Mouse (Mus musculus) intestine, postnatal 0 days (tissue): ENCODE data around the gene Gm5767. TPM values are rescaled to one million over a fixed set of nuclear protein-coding genes. Genes with fewer than 3 reads are reported as not detected.

Experiments
- ATAC-seq: fragments of 200-750 bp; cut with Nextera tagmentation; 2 replicates; pipeline ENCODE4 v1.8.0; 2017; ENCODE audit warnings: mild to moderate bottlenecking, moderate TSS enrichment, moderate library complexity
- H3K27ac ChIP-seq: fragments of 300-500 bp; sonication (generic); 2 replicates; pipeline ENCODE4 v1.5.1; 2014; ENCODE audit warnings: mild to moderate bottlenecking, low read depth, low read length, moderate library complexity
- H3K27me3 ChIP-seq: fragments of 300-500 bp; sonication (generic); replicated peaks from 2 replicates; pipeline ENCODE4 v1.6.1; 2014; ENCODE audit warnings: low read length, mixed read lengths; ENCODE audit not compliant: control insufficient read depth, insufficient read depth
- H3K36me3 ChIP-seq: fragments of 300-500 bp; sonication (generic); 2 replicates; pipeline ENCODE4 v1.6.1; 2014; ENCODE audit warnings: mild to moderate bottlenecking, moderate library complexity; ENCODE audit not compliant: control insufficient read depth, insufficient read depth
- H3K4me1 ChIP-seq: fragments of 300-500 bp; sonication (generic); replicated peaks from 2 replicates; pipeline ENCODE4 v1.6.1; 2014; ENCODE audit warnings: antibody characterized with exemption, low read length, mixed read lengths; ENCODE audit not compliant: control insufficient read depth, insufficient read depth
- H3K4me2 ChIP-seq: fragments of 300-500 bp; sonication (generic); replicated peaks from 2 replicates; pipeline ENCODE4 v1.6.1; 2014; ENCODE audit warnings: low read depth, mild to moderate bottlenecking, moderate library complexity
- H3K4me3 ChIP-seq: fragments of 300-500 bp; sonication (generic); 2 replicates; pipeline ENCODE4 v1.5.1; 2014; ENCODE audit warnings: low read depth, low read length
- H3K9ac ChIP-seq: fragments of 300-500 bp; sonication (generic); 2 replicates; pipeline ENCODE4 v1.6.1; 2014; ENCODE audit warnings: mild to moderate bottlenecking, low read depth, low read length
- H3K9me3 ChIP-seq: fragments of 300-500 bp; sonication (generic); 2 replicates; pipeline ENCODE4 v1.6.1; 2016; ENCODE audit warnings: mixed run types; ENCODE audit not compliant: control insufficient read depth
- CTCF ChIP-seq: sonication (generic); IDR thresholded peaks from 2 replicates; pipeline ENCODE4 v1.5.1; 2016; ENCODE audit warnings: low read depth, mild to moderate bottlenecking, control low read depth, antibody characterized with exemption, moderate library complexity
- whole genome bisulfite sequencing: fragments of 180-500 bp; shearing (Covaris S2); extraction: QIAGEN DNeasy Blood & Tissue Kit; methylation state at CpG from one replicate; pipeline ENCODE4 v1.1.7; 2014; 5-methylcytosine and 5-hydroxymethylcytosine counted together
- polyA plus RNA-seq: library from polyadenylated mRNA; unstranded; fragments of >200 nt; fragmentation: Nextera tagmentation; extraction: Ambion mirVana; gene quantifications from 2 replicates; pipeline ENCODE4 v1.2.1, GENCODE M21; 2015

Gm5767 gene
- polyA plus RNA-seq, 1 experiment from 2014 or later: 0.22 TPM

DNA sequence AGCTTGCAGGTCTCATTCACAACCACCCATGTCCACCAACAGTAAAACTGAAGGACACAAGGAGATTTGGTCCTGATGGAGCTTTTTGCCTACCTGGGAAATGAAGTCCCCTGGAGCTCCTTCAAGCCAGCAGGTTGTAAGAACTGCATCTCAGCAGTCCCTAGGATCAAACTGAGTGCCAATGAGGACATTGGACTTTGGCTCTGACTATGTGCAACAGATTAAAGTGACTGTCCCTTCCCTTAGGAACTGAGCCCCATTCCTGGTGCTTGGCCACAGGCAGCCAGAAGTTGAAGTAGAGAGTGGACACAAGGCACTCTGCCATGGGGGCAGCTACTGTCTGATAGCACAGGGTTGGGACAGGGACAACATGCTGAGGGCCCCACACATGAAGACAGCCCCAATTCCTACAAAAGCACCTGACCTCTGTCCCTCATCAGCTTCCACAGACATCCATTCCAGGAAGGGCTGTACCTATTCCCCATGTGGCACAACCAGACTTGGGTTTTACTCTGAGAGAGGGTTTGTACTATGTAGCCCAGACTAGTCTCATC is 7.1 kb downstream of the Gm5767 start:
- no peaks in the 10 kb centered on the region for H3K9me3 ChIP-seq
- no peak overlapping the region for H3K4me2 ChIP-seq
- no peaks in the 10 kb centered on the region for H3K4me1 ChIP-seq
- ATAC-seq: peak; percentile 58; the same call in 1 of the 2 replicates
- H3K27me3 ChIP-seq: no peaks in the 10 kb centered on the region
- TF ChIP-seq CTCF: no peak
- H3K9ac ChIP-seq: no peak overlapping the region
- H3K27ac ChIP-seq: peak overlapping the region; percentile 50; the same call in 1 of the 2 replicates
- peaks cover 39% of the 10 kb centered on the region for H3K36me3 ChIP-seq
- no peak overlapping the region for H3K4me3 ChIP-seq

DNA sequence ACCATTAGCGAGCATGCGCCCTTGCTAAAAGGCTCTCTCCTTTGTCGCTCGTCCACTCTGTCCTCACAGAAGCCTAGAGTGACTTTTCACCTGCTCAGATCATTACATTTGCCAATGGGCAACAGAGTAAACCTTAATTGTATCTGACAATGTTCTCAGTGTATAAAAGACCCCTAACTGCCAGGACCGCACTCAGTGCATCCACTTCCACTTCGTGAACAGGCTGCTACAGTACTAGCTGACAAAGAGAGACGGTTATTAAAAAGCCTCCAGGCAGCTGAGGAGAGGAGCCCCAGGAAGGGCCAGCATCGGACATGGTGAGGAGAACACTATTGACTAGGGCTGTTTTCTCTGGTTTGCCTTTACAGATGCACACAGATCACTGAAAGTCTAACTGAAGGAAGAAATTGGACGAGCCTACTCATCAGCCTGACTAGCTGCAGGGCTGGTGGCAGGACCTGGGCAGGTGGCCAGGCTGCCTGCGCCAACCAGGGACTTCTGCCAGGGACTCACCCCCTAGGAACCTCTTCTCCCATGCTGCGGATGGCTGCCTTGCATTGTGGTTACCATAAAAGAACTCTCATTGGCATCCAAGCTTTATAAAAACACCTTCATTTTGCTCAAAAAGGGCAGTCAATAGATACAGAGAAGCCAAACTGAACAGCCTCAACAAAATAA is 9.5 kb downstream of the Gm5767 start:
- Histone ChIP-seq H3K9me3 (no peaks in the 10 kb centered on the region), H3K4me3 (no peak overlapping the region), H3K9ac (no peak overlapping the region), H3K4me2 (no peak overlapping the region), H3K4me1 (no peaks in the 10 kb centered on the region), H3K27ac (no peak overlapping the region), H3K36me3 (peaks cover 61% of the 10 kb centered on the region), H3K27me3 (no peaks in the 10 kb centered on the region)
- WGBS: 91% methylated on average over 11 of the region's 11 CpGs
- ATAC-seq: no peak
- no peak for TF ChIP-seq CTCF

DNA sequence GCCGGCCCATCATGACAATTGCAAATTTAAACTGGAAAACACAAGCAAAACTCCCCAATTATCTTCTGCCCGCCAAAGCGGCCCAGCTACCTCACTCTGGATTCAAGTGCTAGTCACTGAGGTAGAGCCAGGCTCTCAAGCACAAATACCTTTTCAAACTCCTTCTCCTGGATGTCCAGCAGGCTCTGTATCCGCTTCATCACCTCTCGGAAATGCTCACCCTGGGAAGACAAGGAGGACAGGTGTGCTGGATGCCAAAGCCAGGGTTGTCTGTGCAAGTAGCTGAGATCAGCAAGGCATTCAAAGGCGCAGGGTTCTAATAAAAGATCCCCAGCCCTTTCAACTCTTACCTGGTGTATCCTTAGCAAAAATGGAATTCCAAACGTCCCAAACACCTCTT is 10.6 kb downstream of the Gm5767 start:
- WGBS: 92% methylated on average over 7 of the region's 7 CpGs
- H3K36me3 ChIP-seq: peaks cover 68% of the 10 kb centered on the region
- H3K9ac ChIP-seq: no peak overlapping the region
- H3K27ac ChIP-seq: no peak overlapping the region
- H3K4me1 ChIP-seq: no peaks in the 10 kb centered on the region
- ATAC-seq: no peak
- TF ChIP-seq CTCF: no peak
- no peaks in the 10 kb centered on the region for H3K9me3 ChIP-seq
- no peak overlapping the region for H3K4me3 ChIP-seq
- H3K27me3 ChIP-seq: no peaks in the 10 kb centered on the region
- H3K4me2 ChIP-seq: no peak overlapping the region

DNA sequence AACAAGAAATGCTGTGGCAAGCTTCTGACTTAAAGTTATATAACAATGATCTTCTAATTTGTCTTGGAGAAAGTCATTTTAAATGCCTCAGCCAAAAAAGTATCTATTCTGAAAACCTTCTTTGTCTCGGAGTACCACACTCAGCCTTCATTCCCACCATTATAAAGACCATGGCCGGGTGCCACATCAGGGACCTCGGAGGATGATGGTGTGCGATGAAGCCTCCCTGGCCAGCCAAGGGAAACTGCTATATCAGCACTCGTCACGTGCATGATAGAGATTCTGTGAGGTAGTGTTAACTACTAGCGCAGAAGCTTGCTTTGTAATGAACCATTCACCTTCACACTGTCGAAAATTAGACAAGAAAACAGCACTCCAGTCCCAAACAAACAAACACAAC is 19.0 kb downstream of the Gm5767 start:
- no peak for ATAC-seq
- Histone ChIP-seq H3K36me3 (peaks cover 89% of the 10 kb centered on the region), H3K4me1 (no peaks in the 10 kb centered on the region), H3K4me3 (no peak overlapping the region), H3K9ac (no peak overlapping the region), H3K9me3 (no peaks in the 10 kb centered on the region), H3K27ac (no peak overlapping the region), H3K27me3 (no peaks in the 10 kb centered on the region), H3K4me2 (no peak overlapping the region)
- WGBS: 90% methylated on average over 8 of the region's 8 CpGs
- no peak for TF ChIP-seq CTCF

DNA sequence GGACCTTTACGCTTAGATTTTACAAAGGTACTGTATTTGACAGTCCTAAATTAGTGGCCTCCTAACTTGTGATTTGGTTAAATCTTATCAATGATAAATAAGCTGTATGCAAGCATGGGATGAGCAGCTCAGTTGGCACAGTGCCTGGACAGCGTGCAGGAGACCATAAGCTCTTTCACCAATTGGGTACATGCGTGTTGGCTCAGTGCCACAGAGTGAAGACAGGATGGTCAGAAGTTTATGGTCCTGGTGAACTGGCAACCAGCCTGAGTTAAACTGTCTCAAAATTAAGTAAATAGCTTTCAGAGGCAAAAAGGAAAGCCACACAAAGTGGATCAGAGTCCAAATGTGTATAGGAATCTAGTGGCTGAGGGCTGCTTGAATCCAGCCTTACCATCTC is 20.0 kb downstream of the Gm5767 start:
- 74% methylated on average over 3 of the region's 3 CpGs for WGBS
- H3K27me3 ChIP-seq: no peaks in the 10 kb centered on the region
- H3K4me1 ChIP-seq: no peaks in the 10 kb centered on the region
- TF ChIP-seq CTCF: no peak
- no peaks in the 10 kb centered on the region for H3K9me3 ChIP-seq
- H3K27ac ChIP-seq: no peak overlapping the region
- ATAC-seq: no peak
- no peak overlapping the region for H3K4me3 ChIP-seq
- no peak overlapping the region for H3K4me2 ChIP-seq
- no peak overlapping the region for H3K9ac ChIP-seq
- peaks cover 88% of the 10 kb centered on the region for H3K36me3 ChIP-seq

DNA sequence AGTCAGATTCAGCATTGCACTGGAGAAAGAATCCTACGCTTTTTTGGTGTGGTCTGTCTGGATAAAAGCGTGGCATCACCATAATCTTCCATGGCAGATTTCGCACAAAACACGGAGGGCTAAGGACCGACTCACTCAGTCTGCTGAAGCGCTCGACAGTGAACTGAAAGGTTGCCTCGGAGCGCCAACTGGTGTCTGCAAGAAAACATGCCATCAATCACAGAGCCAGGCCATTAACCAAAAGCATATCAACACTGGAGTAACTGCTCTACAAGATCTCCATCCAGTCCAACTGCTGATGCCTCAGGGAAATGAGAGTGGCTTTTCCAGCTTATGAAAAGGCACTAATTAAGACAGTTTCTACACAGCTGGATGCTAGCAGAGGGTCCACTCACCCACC is 31.4 kb downstream of the Gm5767 start:
- Histone ChIP-seq H3K4me2 (no peak overlapping the region), H3K27ac (no peak overlapping the region), H3K27me3 (no peaks in the 10 kb centered on the region), H3K9me3 (no peaks in the 10 kb centered on the region), H3K9ac (no peak overlapping the region), H3K36me3 (peaks cover 78% of the 10 kb centered on the region), H3K4me1 (no peaks in the 10 kb centered on the region), H3K4me3 (no peak overlapping the region)
- TF ChIP-seq CTCF: no peak
- ATAC-seq: no peak
- WGBS: 77% methylated on average over 9 of the region's 9 CpGs

DNA sequence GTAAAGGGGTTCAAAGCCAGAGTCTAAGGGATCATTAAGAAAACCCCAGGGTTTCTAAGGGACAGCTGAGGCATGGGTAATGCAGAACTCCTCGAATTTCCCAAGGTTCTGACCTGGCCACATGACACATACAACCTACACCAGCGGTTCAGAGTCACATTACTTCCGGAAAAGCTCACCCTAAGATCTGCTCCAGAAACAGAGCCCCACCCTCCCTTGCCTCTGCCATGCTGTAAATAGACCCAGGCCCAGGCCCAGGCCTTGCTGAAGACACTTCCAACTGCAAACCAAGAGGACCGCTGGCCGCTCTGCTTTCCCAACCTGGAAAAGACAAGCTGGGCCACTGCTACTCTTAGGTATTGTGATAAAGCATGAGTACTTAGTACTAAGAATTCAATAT is 34.3 kb downstream of the Gm5767 start:
- Histone ChIP-seq H3K4me3 (no peak overlapping the region), H3K9ac (no peak overlapping the region), H3K36me3 (peaks cover 50% of the 10 kb centered on the region), H3K9me3 (no peaks in the 10 kb centered on the region), H3K4me2 (no peak overlapping the region), H3K27me3 (no peaks in the 10 kb centered on the region), H3K4me1 (0 out of 2 replicates have a peak, but pooled peaks cover 2% of the 10 kb centered on the region), H3K27ac (no peak overlapping the region)
- no peak for TF ChIP-seq CTCF
- WGBS: 68% methylated on average over 5 of the region's 5 CpGs
- 0 out of 2 replicates have a peak, but pooled peaks have one; percentile 22 for ATAC-seq
